Mouse (Mus musculus) liver, embryonic 13.5 days (tissue): Measurements from ENCODE around the gene Pbsn. TPM values are rescaled to one million over a fixed set of nuclear protein-coding genes. Genes with fewer than 3 reads are reported as not detected.

Experiments used
- ATAC-seq: fragments of 200-750 bp; cut with Nextera tagmentation; 2 replicates; pipeline ENCODE4 v1.8.0; 2017; ENCODE audit warnings: low read depth, mild to moderate bottlenecking, moderate number of reproducible peaks, moderate library complexity
- DNase-seq: peaks from one replicate; pipeline ENCODE4 v3.0.0; 2022
- H3K27ac ChIP-seq: fragments of 300-500 bp; sonication (generic); 2 replicates; pipeline ENCODE4 v1.5.1; 2015; ENCODE audit warnings: moderate library complexity, mild to moderate bottlenecking, inconsistent platforms
- H3K27me3 ChIP-seq: fragments of 300-500 bp; sonication (generic); 2 replicates; pipeline ENCODE4 v1.6.1; 2015; ENCODE audit warnings: mild to moderate bottlenecking, inconsistent platforms
- H3K36me3 ChIP-seq: fragments of 300-500 bp; sonication (generic); 2 replicates; pipeline ENCODE4 v1.6.1; 2015; ENCODE audit warnings: mild to moderate bottlenecking, inconsistent platforms
- H3K4me1 ChIP-seq: fragments of 300-500 bp; sonication (generic); replicated peaks from 2 replicates; pipeline ENCODE4 v1.6.1; 2015; ENCODE audit warnings: inconsistent platforms
- H3K4me2 ChIP-seq: fragments of 300-500 bp; sonication (generic); 2 replicates; pipeline ENCODE4 v1.6.1; 2015; ENCODE audit warnings: inconsistent platforms, mild to moderate bottlenecking, moderate library complexity
- H3K4me3 ChIP-seq: fragments of 300-500 bp; sonication (generic); replicated peaks from 2 replicates; pipeline ENCODE4 v1.5.1; 2015; ENCODE audit warnings: mild to moderate bottlenecking, inconsistent platforms
- H3K9ac ChIP-seq: fragments of 300-500 bp; sonication (generic); 2 replicates; pipeline ENCODE4 v1.6.1; 2015; ENCODE audit warnings: mild to moderate bottlenecking, inconsistent platforms
- H3K9me3 ChIP-seq: fragments of 300-500 bp; sonication (generic); replicated peaks from 2 replicates; pipeline ENCODE4 v1.6.1; 2016; ENCODE audit warnings: inconsistent platforms
- WGBS: fragments of 180-500 bp; shearing (Covaris S2); methylation state at CpG from one replicate; pipeline ENCODE4 v1.1.7; 2015; ENCODE audit not compliant: insufficient replicate concordance; 5-methylcytosine and 5-hydroxymethylcytosine counted together
- polyA plus RNA-seq: library from polyadenylated mRNA; unstranded; fragments of >200 nt; fragmentation: Nextera tagmentation; extraction: Ambion mirVana; gene quantifications from 2 replicates; pipeline ENCODE4 v1.2.1, GENCODE M21; 2015

Pbsn gene
- polyA plus RNA-seq, 1 experiment from 2014 or later, result not detected

DNA sequence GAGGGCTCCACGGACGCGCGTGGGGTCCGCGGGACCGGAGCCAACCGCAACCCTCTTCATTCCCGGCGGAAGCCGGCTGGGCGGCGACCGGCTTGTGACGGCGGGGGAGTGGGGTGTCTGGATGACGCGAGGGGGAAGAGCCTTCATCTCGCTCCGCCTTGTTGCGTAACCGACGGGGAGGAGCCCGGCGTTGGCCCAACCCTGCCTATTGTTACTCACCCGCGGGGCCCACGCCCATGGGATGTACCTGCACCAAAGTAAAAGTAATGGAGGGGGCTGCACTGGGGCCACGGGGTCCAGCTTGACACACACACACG lies 57.6 kb downstream of the Pbsn start:
- no peaks in the 10 kb centered on the region for H3K36me3 ChIP-seq
- 0 out of 2 replicates have a peak, but pooled peaks cover 3% of the 10 kb centered on the region for H3K4me1 ChIP-seq
- peak overlapping the region; percentile 73 for H3K4me2 ChIP-seq
- no peak overlapping the region for H3K27ac ChIP-seq
- WGBS, result 7% methylated on average over 27 of the region's 30 CpGs
- no peaks in the 10 kb centered on the region for H3K9me3 ChIP-seq
- H3K27me3 ChIP-seq, result no peaks in the 10 kb centered on the region
- H3K4me3 ChIP-seq, result peak overlapping the region; percentile 67
- H3K9ac ChIP-seq, result peak overlapping the region; percentile 59
- ATAC-seq (peak; percentile 94), DNase-seq (peak; percentile 76)

DNA sequence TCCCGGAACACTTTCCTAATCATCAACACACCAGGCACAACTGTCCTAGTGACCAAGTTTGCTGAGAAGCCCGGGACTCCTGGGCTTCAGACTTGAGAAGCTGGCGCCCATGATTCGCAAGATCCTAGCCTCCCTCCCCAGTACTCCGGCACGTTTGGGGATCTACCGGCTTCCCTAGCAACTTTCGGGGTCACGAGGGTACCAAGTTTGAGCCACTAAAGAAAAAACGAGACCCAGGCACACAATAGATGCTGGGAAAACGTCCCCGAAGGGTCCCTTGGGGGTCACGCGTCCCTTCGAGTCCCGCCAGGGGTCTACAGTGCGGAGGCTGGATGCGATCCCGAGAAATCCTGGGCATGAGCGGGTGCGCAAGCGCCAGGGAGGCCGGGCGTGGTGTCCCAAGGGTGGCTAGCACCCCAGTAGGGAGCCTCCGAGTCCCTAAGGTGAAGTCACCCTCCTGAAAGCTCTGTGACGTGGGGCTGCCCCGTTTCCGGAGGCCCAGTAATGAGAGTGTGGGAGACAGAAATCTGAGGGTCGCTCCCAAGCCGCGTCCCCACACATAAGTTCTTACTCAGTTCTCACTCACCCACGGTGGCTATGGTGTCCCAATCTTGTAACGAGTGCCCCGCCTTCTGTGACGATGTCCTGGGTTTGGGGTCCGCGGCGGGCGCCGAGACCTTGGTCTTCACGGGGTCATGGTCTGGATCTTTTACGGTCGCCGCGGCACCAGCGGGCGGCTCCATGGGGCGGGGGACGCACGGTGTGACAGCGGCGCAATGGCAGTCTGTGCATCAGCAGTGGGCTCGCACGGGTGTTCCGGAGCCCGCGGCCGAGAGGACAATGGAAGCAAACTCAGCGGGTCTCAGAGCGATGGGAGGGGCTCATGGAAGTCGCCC lies 58.2 kb downstream of the Pbsn start:
- peak; percentile 13 for DNase-seq
- 15% methylated on average over 60 of the region's 61 CpGs for WGBS

DNA sequence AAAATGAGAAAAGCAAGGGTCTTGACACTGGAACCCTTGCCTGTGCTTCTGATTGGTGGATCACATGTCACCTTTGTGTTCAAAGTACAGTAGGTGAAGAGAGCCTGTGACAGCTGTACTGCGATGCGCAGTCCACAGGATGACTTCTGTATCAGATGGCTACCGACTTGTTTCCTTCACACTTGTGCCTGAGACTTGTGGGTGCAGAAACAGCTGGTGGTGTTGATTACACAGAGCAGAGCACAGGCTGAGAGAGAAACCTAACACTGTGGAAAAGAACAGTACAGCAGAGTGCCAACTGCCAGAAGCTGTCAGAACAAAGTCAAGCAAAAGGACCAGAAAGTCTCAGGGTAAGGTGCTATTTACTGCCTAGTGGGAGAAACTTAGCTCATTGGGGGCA lies 64.7 kb downstream of the Pbsn start:
- 55% methylated on average over 3 of the region's 3 CpGs for WGBS
- no peaks in the 10 kb centered on the region for H3K9me3 ChIP-seq
- ATAC-seq, result no peak
- no peak overlapping the region for H3K27ac ChIP-seq
- H3K4me2 ChIP-seq, result no peak overlapping the region
- H3K36me3 ChIP-seq, result no peaks in the 10 kb centered on the region
- no peak overlapping the region for H3K9ac ChIP-seq
- H3K4me3 ChIP-seq, result no peak overlapping the region
- DNase-seq, result no peak
- no peaks in the 10 kb centered on the region for H3K4me1 ChIP-seq
- no peaks in the 10 kb centered on the region for H3K27me3 ChIP-seq

More for the DNA sequence above, 58.2 kb downstream of the Pbsn start:
- Histone ChIP-seq H3K27ac (no peak overlapping the region), H3K9ac (peak overlapping the region; percentile 59), H3K36me3 (no peaks in the 10 kb centered on the region), H3K9me3 (no peaks in the 10 kb centered on the region), H3K27me3 (no peaks in the 10 kb centered on the region), H3K4me1 (0 out of 2 replicates have a peak, but pooled peaks cover 3% of the 10 kb centered on the region), H3K4me3 (peak overlapping the region; percentile 67), H3K4me2 (peak overlapping the region; percentile 73)
- ATAC-seq, result peak; percentile 66

Other genes with a start within 250 kb of the Pbsn start
- gene Prkx, start 57.3 kb downstream of the Pbsn start, polyA plus RNA-seq, result 2.2 and 2.5 TPM in 2 replicates
- not detected in 2 replicates for gene Gm14744, start 11.1 kb upstream of the Pbsn start, polyA plus RNA-seq
- gene 5430402E10Rik, start 71.4 kb upstream of the Pbsn start, polyA plus RNA-seq, result not detected in 2 replicates
- gene Obp1a, start 237.8 kb upstream of the Pbsn start, polyA plus RNA-seq, result not detected in 2 replicates